Mouse (Mus musculus): ENCODE measurements around the gene 1190005I06Rik. TPM values are rescaled to one million over a fixed set of nuclear protein-coding genes. Genes with fewer than 3 reads are reported as not detected.

1190005I06Rik gene
- polyA plus RNA-seq (2014; fragmentation: Illumina TruSeq; extraction: RNeasy Lipid Tissue Mini Kit (QIAGEN cat#74804); ENCODE audit: low read depth, low replicate concordance) = not detected

GRCm38 (mm10) chr8:120647532-120647931, at the start of gene 1190005I06Rik:
TSS of gene 1190005I06Rik (minus strand) at chr8:120647632.

GRCm38 (mm10) chr8:120668374-120668905, 21.0 kb upstream of the 1190005I06Rik start, which contains the start of gene Emc8:
TSS of gene Emc8 (minus strand) at chr8:120668573.

GRCm38 (mm10) chr8:120667561-120668373, 20.3 kb upstream of the 1190005I06Rik start, which contains the start of the genes Gm27021 and Cox4i1:
TSS of gene Gm27021 (minus strand) at chr8:120668079.
TSS of gene Cox4i1 (plus strand) at chr8:120668222.

GRCm38 (mm10) chr8:120588908-120589771, 58.3 kb downstream of the 1190005I06Rik start, which contains the start of gene Gins2:
TSS of gene Gins2 (minus strand) at chr8:120589304.

Other genes starting within 250 kb of the 1190005I06Rik start
- gene Gins2, start 58.3 kb downstream of the 1190005I06Rik start, polyA plus RNA-seq (2014; fragmentation: Illumina TruSeq; extraction: RNeasy Lipid Tissue Mini Kit (QIAGEN cat#74804); ENCODE audit: low read depth, low replicate concordance) = 0.52 TPM
- not detected for gene Gm27021, start 20.4 kb upstream of the 1190005I06Rik start, polyA plus RNA-seq (2014; fragmentation: Illumina TruSeq; extraction: RNeasy Lipid Tissue Mini Kit (QIAGEN cat#74804); ENCODE audit: low read depth, low replicate concordance)
- gene Cox4i1, start 20.6 kb upstream of the 1190005I06Rik start, polyA plus RNA-seq (2014; fragmentation: Illumina TruSeq; extraction: RNeasy Lipid Tissue Mini Kit (QIAGEN cat#74804); ENCODE audit: low read depth, low replicate concordance) = 43.1 TPM
- 14.5 TPM for gene Emc8, start 20.9 kb upstream of the 1190005I06Rik start, polyA plus RNA-seq (2014; fragmentation: Illumina TruSeq; extraction: RNeasy Lipid Tissue Mini Kit (QIAGEN cat#74804); ENCODE audit: low read depth, low replicate concordance)
- 2.4 TPM for gene Irf8, start 88.7 kb upstream of the 1190005I06Rik start, polyA plus RNA-seq (2014; fragmentation: Illumina TruSeq; extraction: RNeasy Lipid Tissue Mini Kit (QIAGEN cat#74804); ENCODE audit: low read depth, low replicate concordance)